Mouse (Mus musculus) neural tube, embryonic 13.5 days (tissue): ENCODE results near the gene Rhbdl3. TPM values are rescaled to one million over a fixed set of nuclear protein-coding genes. Genes with fewer than 3 reads are reported as not detected.
"Not testable (repeated sequence)": the region's sequence is repeated elsewhere in the genome, so short reads cannot be mapped to it uniquely, and the experiment has no call there.

Source experiments
- ATAC-seq: fragments of 200-750 bp; cut with Nextera tagmentation; 2 replicates; pipeline ENCODE4 v1.8.0; 2017; ENCODE audit warnings: low read depth, mild to moderate bottlenecking, moderate TSS enrichment, moderate library complexity
- H3K27ac ChIP-seq: fragments of 300-500 bp; sonication (generic); replicated peaks from 2 replicates; pipeline ENCODE4 v1.5.1; 2015; ENCODE audit warnings: moderate library complexity, mild to moderate bottlenecking, inconsistent platforms
- H3K27me3 ChIP-seq: fragments of 300-500 bp; sonication (generic); 2 replicates; pipeline ENCODE4 v1.6.1; 2015; ENCODE audit warnings: mild to moderate bottlenecking, inconsistent platforms
- H3K36me3 ChIP-seq: fragments of 300-500 bp; sonication (generic); 2 replicates; pipeline ENCODE4 v1.6.1; 2015; ENCODE audit warnings: mild to moderate bottlenecking, inconsistent platforms
- H3K4me1 ChIP-seq: fragments of 300-500 bp; sonication (generic); replicated peaks from 2 replicates; pipeline ENCODE4 v1.6.1; 2015; ENCODE audit warnings: inconsistent platforms
- H3K4me2 ChIP-seq: fragments of 300-500 bp; sonication (generic); 2 replicates; pipeline ENCODE4 v1.6.1; 2015; ENCODE audit warnings: inconsistent platforms, mild to moderate bottlenecking, moderate library complexity
- H3K4me3 ChIP-seq: fragments of 300-500 bp; sonication (generic); 2 replicates; pipeline ENCODE4 v1.5.1; 2015; ENCODE audit warnings: mild to moderate bottlenecking, inconsistent platforms
- H3K9ac ChIP-seq: fragments of 300-500 bp; sonication (generic); 2 replicates; pipeline ENCODE4 v1.6.1; 2015; ENCODE audit warnings: moderate library complexity, mild to moderate bottlenecking, inconsistent platforms
- H3K9me3 ChIP-seq: fragments of 300-500 bp; sonication (generic); 2 replicates; pipeline ENCODE4 v1.6.1; 2016; ENCODE audit warnings: inconsistent platforms
- WGBS: fragments of 180-500 bp; shearing (Covaris S2); methylation state at CpG from one replicate; pipeline ENCODE4 v1.1.7; 2015; 5-methylcytosine and 5-hydroxymethylcytosine counted together
- polyA plus RNA-seq: library from polyadenylated mRNA; unstranded; fragments of >200 nt; fragmentation: Nextera tagmentation; extraction: Ambion mirVana; gene quantifications from 2 replicates; pipeline ENCODE4 v1.2.1, GENCODE M21; 2015

The Rhbdl3 gene
- polyA plus RNA-seq, 1 experiment from 2014 or later, result 16.3 TPM

GRCm38 (mm10) chr11:80376651-80377050 is 75.9 kb downstream of the Rhbdl3 start:
- Histone ChIP-seq H3K27me3 (no peaks in the 10 kb centered on the region), H3K27ac (no peak overlapping the region), H3K4me1 (peaks cover 14% of the 10 kb centered on the region), H3K4me3 (peak overlapping the region; percentile 85; the same call in 1 of the 2 replicates), H3K9ac (0 out of 2 replicates have a peak overlapping the region, but pooled peaks have one; percentile 98), H3K36me3 (peaks cover 29% of the 10 kb centered on the region), H3K9me3 (no peaks in the 10 kb centered on the region), H3K4me2 (peak overlapping the region; percentile 71)
- WGBS, result 74% methylated on average over 4 of the region's 4 CpGs
- ATAC-seq, result no peak

DNA sequence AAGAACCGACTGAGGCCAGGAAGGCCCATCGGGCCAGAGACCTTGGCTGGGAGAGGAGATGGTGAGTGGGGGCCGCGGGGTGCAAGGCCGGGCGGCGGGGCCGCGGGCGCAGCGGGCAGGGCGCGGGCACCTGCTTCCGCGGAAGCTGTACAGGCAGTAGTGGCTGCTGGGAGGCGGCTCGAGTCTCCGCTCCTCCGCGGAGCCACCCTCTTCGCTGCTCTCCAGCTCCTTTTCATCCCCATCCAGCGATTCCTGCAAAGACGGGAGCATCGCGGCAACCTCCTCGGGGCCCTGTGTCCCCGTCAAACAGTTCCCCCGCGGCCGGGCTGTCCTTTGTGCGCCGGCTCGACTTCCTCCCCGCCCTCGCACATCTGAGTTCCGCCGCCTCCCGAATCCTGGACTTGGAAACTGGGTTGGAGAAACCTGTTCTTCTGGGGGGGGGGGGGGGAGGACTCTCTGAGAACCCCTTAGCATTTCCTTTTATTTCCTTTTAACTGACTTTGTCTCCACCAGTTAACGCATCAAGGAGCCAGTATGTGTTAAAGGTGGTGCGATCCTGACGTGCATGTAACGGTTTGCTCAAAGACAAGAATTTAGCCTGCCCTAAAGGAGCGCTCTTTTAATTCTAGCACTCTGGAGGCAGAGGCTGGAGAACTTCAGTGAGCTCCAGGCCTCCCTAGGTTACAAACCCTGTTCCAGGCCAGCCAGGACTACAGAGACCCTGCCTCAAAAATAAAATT is 77.2 kb downstream of the Rhbdl3 start, which contains the start of gene 5730455P16Rik:
5730455P16Rik (minus strand) TSS at position 323 of the 740 bp plus-strand sequence.
- WGBS, result 3% methylated on average over 43 of the region's 43 CpGs
- Histone ChIP-seq H3K4me1 (peaks cover 25% of the 10 kb centered on the region), H3K4me2 (peak within 1 kb of the TSS; percentile 71), H3K27me3 (no peaks in the 10 kb centered on the region), H3K9ac (peak within 1 kb of the TSS; percentile 98), H3K4me3 (peak within 1 kb of the TSS; percentile 85), H3K9me3 (no peaks in the 10 kb centered on the region), H3K36me3 (peaks cover 23% of the 10 kb centered on the region), H3K27ac (peak within 1 kb of the TSS; percentile 93)
- ATAC-seq, result peak; percentile 72

- not testable (repeated sequence) for H3K9me3 ChIP-seq, H3K27me3 ChIP-seq, ATAC-seq
- Histone ChIP-seq H3K4me2 (peak overlapping the region; percentile 71), H3K4me3 (peak overlapping the region; percentile 85), H3K36me3 (peaks cover 16% of the 10 kb centered on the region), H3K9ac (peak overlapping the region; percentile 98), H3K4me1 (peaks cover 25% of the 10 kb centered on the region), H3K27ac (peak overlapping the region; percentile 93)
- WGBS, result 64% methylated on average over 2 of the region's 2 CpGs
These were observed 77.8 kb downstream of the Rhbdl3 start for GRCm38 (mm10) chr11:80378452-80379068.

GRCm38 (mm10) chr11:80379184-80379583 is 78.5 kb downstream of the Rhbdl3 start:
- H3K27ac ChIP-seq, H3K9me3 ChIP-seq, ATAC-seq, H3K4me3 ChIP-seq, H3K9ac ChIP-seq, H3K27me3 ChIP-seq, H3K4me2 ChIP-seq, H3K36me3 ChIP-seq: not testable (repeated sequence)
- WGBS, result 92% methylated on average over 7 of the region's 7 CpGs
- H3K4me1 ChIP-seq, result peaks cover 25% of the 10 kb centered on the region

- peak; percentile 20 for ATAC-seq
- peak overlapping the region; percentile 93 for H3K27ac ChIP-seq
These were observed 81.9 kb downstream of the Rhbdl3 start for GRCm38 (mm10) chr11:80382626-80383018.

GRCm38 (mm10) chr11:80383019-80383625 is 82.4 kb downstream of the Rhbdl3 start, which contains the start of gene Zfp207:
Gene Zfp207, plus strand, starts transcription at chr11:80383279.
- Histone ChIP-seq H3K9ac (peak within 1 kb of the TSS; percentile 97), H3K36me3 (peaks cover 13% of the 10 kb centered on the region), H3K27ac (peak within 1 kb of the TSS; percentile 93), H3K9me3 (no peaks in the 10 kb centered on the region), H3K4me2 (peak within 1 kb of the TSS; percentile 95), H3K4me3 (peak within 1 kb of the TSS; percentile 94), H3K27me3 (no peaks in the 10 kb centered on the region), H3K4me1 (peaks cover 46% of the 10 kb centered on the region)
- peak; percentile 93 for ATAC-seq
- WGBS, result under 1% methylated on average over 33 of the region's 33 CpGs

More at GRCm38 (mm10) chr11:80382626-80383018, 81.9 kb downstream of the Rhbdl3 start:
- peak overlapping the region; percentile 94 for H3K4me3 ChIP-seq
- H3K36me3 ChIP-seq, result peaks cover 8% of the 10 kb centered on the region
- H3K4me2 ChIP-seq, result peak overlapping the region; percentile 69
- 7% methylated on average over 12 of the region's 12 CpGs for WGBS
- peak overlapping the region; percentile 97 for H3K9ac ChIP-seq
- no peaks in the 10 kb centered on the region for H3K9me3 ChIP-seq
- H3K4me1 ChIP-seq, result peaks cover 45% of the 10 kb centered on the region
- no peaks in the 10 kb centered on the region for H3K27me3 ChIP-seq

GRCm38 (mm10) chr11:80383626-80384046 is 82.9 kb downstream of the Rhbdl3 start:
- peak overlapping the region; percentile 97 for H3K9ac ChIP-seq
- peak overlapping the region; percentile 93 for H3K27ac ChIP-seq
- H3K27me3 ChIP-seq, result no peaks in the 10 kb centered on the region
- H3K4me2 ChIP-seq, result peak overlapping the region; percentile 95
- peak overlapping the region; percentile 94 for H3K4me3 ChIP-seq
- peaks cover 44% of the 10 kb centered on the region for H3K4me1 ChIP-seq
- 1% methylated on average over 20 of the region's 20 CpGs for WGBS
- no peak for ATAC-seq
- peaks cover 18% of the 10 kb centered on the region for H3K36me3 ChIP-seq
- H3K9me3 ChIP-seq, result no peaks in the 10 kb centered on the region

GRCm38 (mm10) chr11:80384461-80384860 is 83.7 kb downstream of the Rhbdl3 start:
- H3K9ac ChIP-seq, result peak overlapping the region; percentile 97
- peaks cover 25% of the 10 kb centered on the region for H3K36me3 ChIP-seq
- H3K4me1 ChIP-seq, result peaks cover 44% of the 10 kb centered on the region
- H3K27ac ChIP-seq, result no peak overlapping the region
- H3K4me3 ChIP-seq, result peak overlapping the region; percentile 94
- ATAC-seq, result no peak
- H3K27me3 ChIP-seq, result no peaks in the 10 kb centered on the region
- peak overlapping the region; percentile 95 for H3K4me2 ChIP-seq
- H3K9me3 ChIP-seq, result no peaks in the 10 kb centered on the region

DNA sequence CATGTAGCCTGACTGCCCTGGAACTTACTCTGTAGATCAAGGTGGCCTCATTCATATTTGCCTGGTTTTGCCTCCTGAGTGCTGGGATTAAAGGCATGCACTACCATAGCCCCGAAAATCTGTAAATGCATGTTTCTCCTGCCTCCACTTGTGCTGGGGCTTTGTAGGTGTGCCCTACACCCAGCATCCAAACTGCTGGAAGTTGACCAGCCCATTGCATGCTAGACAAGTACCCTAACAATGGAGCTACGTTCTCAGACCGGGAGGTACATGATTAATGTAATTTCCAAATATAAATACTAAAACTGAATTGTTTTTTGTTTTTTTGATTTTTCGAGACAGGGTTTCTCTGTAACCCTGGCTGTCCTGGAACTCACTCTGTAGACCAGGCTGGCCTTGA is 84.3 kb downstream of the Rhbdl3 start:
- Histone ChIP-seq H3K9ac (peak overlapping the region; percentile 97), H3K27me3 (no peaks in the 10 kb centered on the region), H3K27ac (no peak overlapping the region), H3K9me3 (no peaks in the 10 kb centered on the region), H3K4me2 (peak overlapping the region; percentile 95), H3K4me3 (peak overlapping the region; percentile 94), H3K36me3 (peaks cover 31% of the 10 kb centered on the region), H3K4me1 (peaks cover 44% of the 10 kb centered on the region)
- 53% methylated on average over 4 of the region's 4 CpGs for WGBS
- no peak for ATAC-seq

DNA sequence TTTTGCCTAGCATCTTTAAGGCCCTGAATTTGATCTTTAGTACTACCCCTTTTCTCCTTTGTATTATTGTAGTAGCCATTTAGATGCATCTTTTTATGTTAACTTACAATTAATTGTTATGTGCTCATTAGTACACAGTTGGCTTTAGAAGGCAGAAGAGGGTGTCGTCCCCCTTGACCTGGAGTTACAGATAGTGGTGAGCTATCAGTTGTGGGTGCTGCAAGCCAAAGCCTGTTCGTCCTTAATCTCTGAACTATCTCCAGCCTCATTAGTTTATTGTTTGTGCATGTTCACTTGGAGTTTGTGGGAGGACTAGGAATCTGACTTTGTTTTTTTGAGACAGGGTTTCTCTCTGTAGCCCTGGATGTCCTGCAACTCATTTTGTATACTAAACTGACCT is 86.1 kb downstream of the Rhbdl3 start:
- Histone ChIP-seq H3K9me3 (no peaks in the 10 kb centered on the region), H3K9ac (no peak overlapping the region), H3K27me3 (no peaks in the 10 kb centered on the region), H3K36me3 (peaks cover 42% of the 10 kb centered on the region), H3K4me2 (peak overlapping the region; percentile 95), H3K4me1 (peaks cover 43% of the 10 kb centered on the region), H3K4me3 (peak overlapping the region; percentile 94), H3K27ac (no peak overlapping the region)
- 84% methylated on average over 2 of the region's 2 CpGs for WGBS
- no peak for ATAC-seq

GRCm38 (mm10) chr11:80389885-80390284 is 89.2 kb downstream of the Rhbdl3 start:
- Histone ChIP-seq H3K27me3 (no peaks in the 10 kb centered on the region), H3K36me3 (peaks cover 62% of the 10 kb centered on the region), H3K9ac (no peak overlapping the region), H3K4me1 (peaks cover 28% of the 10 kb centered on the region), H3K4me2 (no peak overlapping the region), H3K27ac (no peak overlapping the region), H3K9me3 (no peaks in the 10 kb centered on the region), H3K4me3 (no peak overlapping the region)
- 93% methylated on average over 1 of the region's 1 CpGs for WGBS
- ATAC-seq, result no peak
